Comparison of ENCODE assay signal across 24 mouse cellular contexts in genomic region chr4:102603968-102604367, GRCm38 (mm10).
A peak's percentile ranks its signal among the peaks of the same experiment; 100 is the strongest.
DNase-seq lines count a peak whose midpoint lies in the region; ATAC-seq and TF ChIP-seq lines count a peak whose summit lies in the region.
"Had no signal": no experiment of that assay in that cellular context is flagged by ENCODE, and none has a peak within 500 bp of the region (broad histone marks: within the 10 kb centered on the region; RNA-seq: fewer than 3 reads in every experiment).

No protein-coding gene starts in this region.

- WGBS in limb, embryonic 11.5 days, result 70% methylated on average over 3 of the region's 3 CpGs
- WGBS in limb, embryonic 10.5 days, result 54% methylated on average over 3 of the region's 3 CpGs
- WGBS in kidney, postnatal 0 days, result 38% methylated on average over 3 of the region's 3 CpGs

- TF ChIP-seq CTCF in kidney, postnatal 0 days (IDR thresholded peaks at IDR 0.05; ENCODE audit: low read depth), result no peak

- H3K9ac ChIP-seq in limb, embryonic 11.5 days (ENCODE audit: low read length), result no peak overlapping the region
- no peak overlapping the region for H3K9ac ChIP-seq in kidney, postnatal 0 days (ENCODE audit: low read depth, low read length)
- H3K9ac ChIP-seq: forebrain, postnatal 0 days; heart, embryonic 15.5 days; liver, embryonic 15.5 days; midbrain, embryonic 12.5 days; neural tube, embryonic 13.5 days had no signal

- DNase-seq in adrenal gland, postnatal 14 days, result peak; percentile 24
- no peak for DNase-seq in adrenal gland, postnatal 4 days (ENCODE audit: low spot score in 2 of 2)
- peak; percentile 8 for DNase-seq in limb, embryonic 11.5 days (ENCODE audit: low spot score)
- DNase-seq in limb, embryonic 10.5 days (ENCODE audit: low spot score), result no peak
- DNase-seq in kidney, postnatal 0 days (ENCODE audit: low spot score), result peak; percentile 79
- DNase-seq in cerebellum, adult 8-10 months, result no peak
- no peak for DNase-seq in frontal cortex, postnatal 25 days (ENCODE audit: low spot score in 2 of 2)
- DNase-seq: adrenal gland, postnatal 10 days; cerebellum, adult 11 months; cerebellum, postnatal 25 days; forebrain, postnatal 0 days; gastrocnemius, postnatal 10 days; heart, adult 2 months; right cerebral cortex, adult 18-20 months; thymus, postnatal 36 days had no signal

- no peak for ATAC-seq in limb, embryonic 11.5 days (ENCODE audit: insufficient number of reproducible peaks, low FRiP score, low TSS enrichment, low read depth)
- peak; percentile 13 for ATAC-seq in CD4-positive, CD25-positive, alpha-beta regulatory T cell, adult 4 months
- no peak; the same call in 1 of the 2 replicates for ATAC-seq in kidney, postnatal 0 days (replicated peaks; ENCODE audit: low FRiP score, low read depth)
- ATAC-seq: activated CD4-positive, CD25-positive, alpha-beta regulatory T cell, adult 4 months; forebrain, postnatal 0 days had no signal

- no peak overlapping the region for H3K4me3 ChIP-seq in limb, embryonic 11.5 days (ENCODE audit: low read depth, low read length)
- H3K4me3 ChIP-seq in limb, embryonic 10.5 days, result no peak overlapping the region
- no peak overlapping the region for H3K4me3 ChIP-seq in kidney, postnatal 0 days (replicated peaks; ENCODE audit: low read depth, low read length)
- H3K4me3 ChIP-seq: forebrain, embryonic 10.5 days; heart, adult 2 months; heart, embryonic 15.5 days; hindbrain, embryonic 10.5 days; liver, embryonic 15.5 days; midbrain, embryonic 12.5 days; neural tube, embryonic 13.5 days had no signal

- no peaks in the 10 kb centered on the region for H3K27me3 ChIP-seq in limb, embryonic 11.5 days (ENCODE audit: control insufficient read depth, insufficient read depth, low read length)
- no peaks in the 10 kb centered on the region for H3K27me3 ChIP-seq in limb, embryonic 10.5 days (ENCODE audit: low read depth, poor library complexity, severe bottlenecking)
- H3K27me3 ChIP-seq in kidney, postnatal 0 days (ENCODE audit: insufficient read depth, low read length), result no peaks in the 10 kb centered on the region
- H3K27me3 ChIP-seq: heart, embryonic 15.5 days; liver, embryonic 15.5 days; midbrain, embryonic 12.5 days; neural tube, embryonic 13.5 days had no signal

- H3K4me2 ChIP-seq in limb, embryonic 11.5 days (ENCODE audit: low read depth, severe bottlenecking), result no peak overlapping the region
- no peak overlapping the region for H3K4me2 ChIP-seq in kidney, postnatal 0 days (ENCODE audit: low read length)
- H3K4me2 ChIP-seq: heart, embryonic 15.5 days; liver, embryonic 15.5 days; midbrain, embryonic 12.5 days; neural tube, embryonic 13.5 days had no signal

- H3K36me3 ChIP-seq in limb, embryonic 11.5 days (ENCODE audit: control insufficient read depth, insufficient read depth, low read length), result no peaks in the 10 kb centered on the region
- H3K36me3 ChIP-seq in limb, embryonic 10.5 days, result peaks cover 5% of the 10 kb centered on the region; the same call in 1 of the 2 replicates
- peaks cover 16% of the 10 kb centered on the region for H3K36me3 ChIP-seq in kidney, postnatal 0 days (ENCODE audit: insufficient read depth, low read length)
- H3K36me3 ChIP-seq: G1E had no signal

- H3K9me3 ChIP-seq in limb, embryonic 11.5 days (ENCODE audit: control insufficient read depth, low read length), result no peaks in the 10 kb centered on the region
- no peaks in the 10 kb centered on the region for H3K9me3 ChIP-seq in limb, embryonic 10.5 days (replicated peaks)
- H3K9me3 ChIP-seq in kidney, postnatal 0 days (replicated peaks; ENCODE audit: low read length), result no peaks in the 10 kb centered on the region
- H3K9me3 ChIP-seq: forebrain, embryonic 10.5 days; heart, embryonic 15.5 days; hindbrain, embryonic 10.5 days; liver, embryonic 15.5 days; midbrain, embryonic 12.5 days; neural tube, embryonic 13.5 days had no signal

- H3K27ac ChIP-seq in limb, embryonic 11.5 days (replicated peaks; ENCODE audit: low read depth, low read length), result no peak overlapping the region
- H3K27ac ChIP-seq in limb, embryonic 10.5 days, result no peak overlapping the region
- 0 out of 2 replicates have a peak overlapping the region, but pooled peaks have one; percentile 48 for H3K27ac ChIP-seq in kidney, postnatal 0 days
- H3K27ac ChIP-seq: forebrain, embryonic 10.5 days; heart, embryonic 15.5 days; hindbrain, embryonic 10.5 days; liver, embryonic 15.5 days; midbrain, embryonic 12.5 days; neural tube, embryonic 13.5 days had no signal

- H3K4me1 ChIP-seq in limb, embryonic 11.5 days (ENCODE audit: control insufficient read depth, insufficient read depth, low read length), result peaks cover 2% of the 10 kb centered on the region; the same call in 1 of the 2 replicates
- 0 out of 2 replicates have a peak, but pooled peaks cover 3% of the 10 kb centered on the region for H3K4me1 ChIP-seq in limb, embryonic 10.5 days
- no peaks in the 10 kb centered on the region for H3K4me1 ChIP-seq in kidney, postnatal 0 days (replicated peaks; ENCODE audit: insufficient read depth, low read length)
- H3K4me1 ChIP-seq: forebrain, embryonic 10.5 days; heart, embryonic 15.5 days; hindbrain, embryonic 10.5 days; liver, embryonic 15.5 days; midbrain, embryonic 12.5 days; neural tube, embryonic 13.5 days had no signal

Comparison
In these comparisons a context has a peak if more than half of its experiments do, and no peak if none do; other contexts are left out.
1. DNase-seq: peak in adrenal gland, postnatal 14 days (single experiment), limb, embryonic 11.5 days (single experiment) and kidney, postnatal 0 days (single experiment); none in adrenal gland, postnatal 4 days (0 of 2), limb, embryonic 10.5 days (single experiment), cerebellum, adult 8-10 months (single experiment) and frontal cortex, postnatal 25 days (0 of 2).